Mouse (Mus musculus) right cerebral cortex, postnatal 36 days (tissue): ENCODE results near the gene Nanos3.
A peak's percentile ranks its signal among the peaks of the same experiment; 100 is the strongest.

Experiments used
- DNase-seq, 2 experiments: peaks; one replicate each; pipeline ENCODE4 v3.0.0; 2022; ENCODE audit warnings: low spot score in 2 of 2, mixed read lengths in 1 of 2

The Nanos3 gene

DNA sequence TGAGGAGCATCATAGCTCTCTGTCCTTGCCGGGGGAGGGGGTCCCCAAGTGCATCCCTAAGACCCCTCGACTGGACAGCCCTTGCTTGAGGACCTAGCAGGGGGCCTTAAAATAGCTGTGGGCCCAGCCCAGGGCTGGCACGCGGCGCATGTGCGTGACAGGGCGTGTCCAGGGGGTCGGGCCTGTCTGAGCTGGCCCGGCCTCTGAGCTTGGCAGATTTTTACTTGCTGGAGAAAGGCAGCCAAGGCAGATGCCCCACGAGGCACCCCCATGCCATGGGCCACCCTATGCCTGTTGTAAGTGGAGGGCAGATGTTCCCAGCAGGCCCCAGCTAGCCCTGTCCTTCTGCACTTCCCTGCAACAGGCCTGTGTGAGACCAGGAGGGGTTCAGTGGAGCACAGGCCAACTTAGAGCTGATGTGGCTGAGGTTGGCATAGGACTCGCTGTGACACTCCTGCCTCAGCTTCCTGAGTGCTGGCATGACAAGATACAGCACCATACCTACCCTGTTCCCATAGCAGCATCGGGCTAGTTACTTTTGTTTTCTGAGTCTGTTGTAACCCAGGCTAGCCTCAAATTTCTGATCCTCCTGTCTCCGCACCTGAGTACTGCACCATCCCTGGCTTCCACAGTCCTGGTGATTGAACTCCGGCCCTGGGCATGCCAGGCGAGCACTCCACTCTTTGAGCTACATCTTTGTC, 16.7 kb upstream of the Nanos3 start:
- DNase-seq = no peak

DNA sequence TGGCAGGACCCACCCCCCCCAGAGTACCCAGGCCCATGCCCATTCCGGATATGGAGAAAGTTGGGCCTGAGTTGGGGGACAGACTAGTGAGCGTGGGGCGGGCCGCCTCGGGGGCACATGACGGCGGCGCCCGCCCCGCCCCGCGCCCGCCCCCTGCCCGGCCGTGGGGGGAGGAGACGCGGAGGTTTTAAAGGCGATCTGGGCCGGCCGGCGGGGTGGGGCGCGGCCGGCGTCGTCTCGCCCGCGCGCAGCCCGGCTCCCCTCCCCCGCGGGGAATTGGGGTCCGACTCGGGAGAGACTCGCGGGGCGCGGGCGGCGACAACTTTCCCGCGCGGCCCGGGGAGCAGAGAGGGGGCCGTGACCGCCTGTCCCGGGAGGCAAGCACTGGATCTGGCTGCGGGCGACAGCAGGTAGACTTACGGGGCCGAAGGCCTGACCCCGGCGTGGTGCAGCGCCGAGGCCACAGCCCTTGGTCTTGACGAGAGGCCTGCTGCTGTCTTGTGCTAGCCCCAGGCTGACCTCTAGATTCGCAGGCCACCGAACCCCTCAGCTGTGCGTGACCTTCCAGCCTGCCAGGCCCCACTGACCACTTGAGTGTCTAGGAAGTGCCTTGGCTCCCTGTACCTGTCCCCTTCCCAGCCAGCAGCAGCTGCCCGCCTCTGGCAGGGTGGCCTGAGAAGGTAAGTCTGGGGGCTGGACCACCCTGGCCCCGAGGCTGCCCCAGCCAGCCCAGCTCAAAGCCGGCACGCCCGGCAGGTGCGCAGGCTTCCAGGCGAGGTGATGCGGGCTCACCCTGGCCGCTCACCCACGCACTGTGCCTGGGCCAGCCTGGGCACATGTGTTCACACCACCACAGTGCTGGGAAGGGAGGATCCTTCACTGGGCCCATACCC, 15.9 kb upstream of the Nanos3 start:
- DNase-seq = no peak

DNA sequence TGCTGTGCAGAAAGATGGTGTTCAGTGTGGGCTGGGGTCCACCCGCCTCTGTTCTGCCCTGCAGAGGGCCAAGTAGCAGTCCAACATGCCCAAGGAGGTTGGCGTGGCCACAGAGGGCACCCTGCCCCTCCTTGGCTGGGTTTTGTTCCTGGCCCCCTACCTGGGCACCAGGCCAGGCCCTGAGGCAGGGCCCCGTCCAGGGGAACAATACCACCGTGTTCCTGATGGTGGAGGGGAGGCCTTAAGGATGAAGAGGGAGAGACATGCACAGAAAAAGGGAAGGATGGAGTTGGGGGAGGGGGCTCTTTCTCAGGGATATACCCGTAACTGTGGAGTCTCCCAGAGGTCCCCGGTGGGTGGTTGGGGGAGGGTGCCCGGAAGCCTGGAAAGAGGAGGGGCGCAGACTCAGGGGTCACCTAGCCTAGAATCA, 15.1 kb upstream of the Nanos3 start:
- DNase-seq = no peak

DNA sequence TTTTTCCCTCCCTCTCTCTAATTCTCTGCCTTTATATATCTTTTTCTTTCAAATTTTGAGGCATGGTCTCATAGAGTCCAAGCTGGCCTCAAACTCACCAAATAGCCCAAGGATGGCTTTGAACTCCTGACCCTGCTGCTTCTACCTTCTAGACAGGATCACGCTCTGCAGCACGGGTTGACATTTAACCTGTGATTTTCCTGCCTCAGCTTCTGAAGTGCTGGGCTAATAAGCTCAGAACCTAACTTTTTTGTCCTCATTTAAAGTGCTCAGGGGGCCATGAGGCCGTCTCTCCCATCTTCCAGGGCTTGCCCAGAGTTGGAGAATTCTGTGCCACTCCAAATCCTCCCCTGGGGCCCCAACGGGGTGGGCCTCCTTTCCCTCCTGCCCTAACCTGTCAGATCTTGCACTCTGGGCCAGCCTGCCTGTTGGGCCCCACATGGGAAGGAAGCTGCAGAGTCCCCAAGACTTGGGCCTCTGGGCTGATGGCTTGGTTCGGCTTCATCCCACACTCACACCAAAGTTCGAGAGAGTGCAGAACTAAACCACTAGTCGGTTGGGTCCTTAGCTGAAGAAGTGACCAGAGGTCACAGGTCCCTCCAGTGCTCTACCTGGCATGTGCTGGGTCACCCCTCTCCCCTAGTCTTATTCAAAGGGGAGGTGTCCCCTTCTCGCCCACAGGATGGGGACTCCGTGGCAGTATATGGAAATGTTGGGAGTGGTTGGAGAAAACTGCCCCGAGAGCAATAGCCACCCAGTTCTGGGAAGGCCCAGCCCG, 14.5 kb upstream of the Nanos3 start:
- no peak for DNase-seq

DNA sequence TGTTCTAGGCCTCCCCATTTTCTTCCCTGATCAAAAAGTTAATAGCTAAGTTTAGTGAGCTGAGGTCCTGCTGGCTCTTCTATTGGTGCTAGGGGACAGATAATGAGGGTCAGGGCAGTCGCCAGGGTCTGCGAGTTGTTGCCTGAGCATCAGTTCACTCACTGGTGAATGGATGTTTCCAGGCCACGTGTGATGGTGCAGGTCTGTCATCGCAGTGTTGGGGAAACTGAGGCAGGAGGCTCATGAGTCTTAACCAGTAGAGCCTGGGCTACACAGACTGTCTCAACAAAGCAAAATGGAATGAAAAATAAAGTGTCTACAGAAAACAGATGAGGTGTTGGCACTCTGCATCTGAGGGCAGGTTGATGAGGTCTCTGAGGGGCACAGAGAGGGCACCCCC, 13.9 kb upstream of the Nanos3 start:
- DNase-seq = no peak

DNA sequence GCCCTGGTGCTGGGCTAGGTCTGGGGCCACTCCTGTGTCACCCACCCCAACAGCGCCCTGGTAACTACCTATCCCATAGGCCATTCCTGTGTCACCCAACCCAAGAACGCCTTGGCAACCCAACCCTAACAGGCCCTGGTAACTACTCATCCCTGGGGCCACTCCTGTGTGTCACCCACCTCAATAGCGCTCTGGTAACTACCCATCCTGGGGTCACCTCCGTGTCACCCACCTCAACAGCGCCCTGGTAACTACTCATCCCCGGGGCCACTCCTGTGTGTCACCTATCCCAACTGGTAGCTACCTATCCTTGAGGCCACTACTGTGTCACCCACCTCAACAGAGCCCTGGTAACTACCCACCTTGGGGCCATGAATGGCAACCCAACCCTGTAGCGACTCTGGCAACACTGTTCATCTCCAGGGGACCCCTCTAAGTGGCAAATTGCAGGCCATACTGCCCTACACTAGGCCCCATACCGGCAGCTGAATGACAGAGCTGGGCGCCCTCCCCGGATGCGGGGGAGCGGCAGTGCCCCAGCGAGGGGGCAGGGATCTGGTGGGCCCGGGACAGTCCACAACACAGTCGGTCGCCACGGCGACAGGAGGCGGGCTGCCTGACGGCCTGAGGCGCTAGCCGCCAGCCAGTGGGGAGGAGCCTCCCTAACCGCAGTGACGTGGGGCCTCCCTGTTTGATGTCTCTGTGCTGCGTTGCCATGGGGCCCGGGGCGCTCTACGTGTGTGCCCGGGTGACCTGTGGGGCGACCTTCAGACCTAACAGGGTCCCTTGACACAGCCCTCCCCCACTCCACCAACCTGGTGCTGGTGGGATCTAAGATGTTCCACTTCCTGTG, 13.1 kb upstream of the Nanos3 start:
- peak; percentile 77 to 85 for DNase-seq

DNA sequence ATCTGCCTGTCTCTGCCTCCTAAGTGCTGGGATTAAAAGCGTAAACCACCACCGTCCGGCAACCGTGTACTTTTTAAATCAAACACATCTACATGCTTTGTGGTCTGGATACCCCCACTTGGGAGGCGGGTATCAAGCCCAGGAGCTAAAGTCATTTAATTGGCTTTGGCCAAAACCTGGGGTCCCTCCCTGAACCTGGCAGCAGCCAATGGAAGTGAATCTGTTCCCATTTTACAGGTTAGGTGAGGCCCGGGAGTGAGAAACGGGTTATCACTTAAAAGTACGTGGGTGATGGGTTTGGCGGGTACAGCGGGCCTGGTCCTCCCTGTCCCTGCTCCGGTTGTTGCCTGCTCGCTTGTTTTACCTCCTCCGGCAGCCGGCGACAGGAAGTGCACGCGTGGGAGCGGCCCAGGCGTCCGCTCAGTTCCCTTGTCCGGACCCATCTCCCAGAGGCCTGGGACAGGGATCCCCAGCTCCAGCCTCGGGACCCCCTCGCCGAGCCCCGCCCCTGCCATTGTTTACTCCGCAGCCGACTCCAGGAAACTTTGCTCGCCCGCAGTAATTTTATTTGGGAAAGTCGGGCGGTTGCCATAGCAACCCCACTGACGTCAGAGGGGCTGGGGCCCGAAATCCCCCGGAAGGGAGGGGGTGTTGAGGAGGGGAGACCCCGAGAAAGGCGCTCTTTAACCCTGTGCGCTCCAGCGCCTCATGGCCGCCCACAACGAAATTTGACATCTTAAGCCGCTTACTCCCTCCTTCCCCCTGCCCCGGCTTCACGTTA, 12.3 kb upstream of the Nanos3 start:
- peak in 1 of 2 experiments; percentile 49 for DNase-seq

GRCm38 (mm10) chr8:84194224-84194743, 9.3 kb upstream of the Nanos3 start:
- DNase-seq = no peak

DNA sequence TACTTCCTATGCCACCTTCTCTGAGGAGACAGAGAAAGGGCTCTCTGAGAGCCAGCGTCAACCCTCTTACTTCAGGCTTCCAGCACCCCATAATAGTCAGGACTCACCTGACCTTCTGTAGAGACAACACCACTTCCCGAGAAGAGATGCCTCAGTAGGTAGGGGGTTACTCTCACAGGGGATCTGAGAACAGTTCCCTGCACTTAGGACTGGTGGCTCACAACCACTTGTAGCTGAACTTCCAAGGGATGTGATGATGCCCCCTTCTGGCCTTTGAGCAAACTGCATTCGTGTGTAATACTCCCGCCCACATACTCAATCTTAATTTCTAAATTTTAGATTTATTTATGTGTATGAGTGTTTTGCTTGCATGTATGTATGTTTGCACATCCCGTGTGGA, 8.5 kb upstream of the Nanos3 start:
- no peak for DNase-seq

DNA sequence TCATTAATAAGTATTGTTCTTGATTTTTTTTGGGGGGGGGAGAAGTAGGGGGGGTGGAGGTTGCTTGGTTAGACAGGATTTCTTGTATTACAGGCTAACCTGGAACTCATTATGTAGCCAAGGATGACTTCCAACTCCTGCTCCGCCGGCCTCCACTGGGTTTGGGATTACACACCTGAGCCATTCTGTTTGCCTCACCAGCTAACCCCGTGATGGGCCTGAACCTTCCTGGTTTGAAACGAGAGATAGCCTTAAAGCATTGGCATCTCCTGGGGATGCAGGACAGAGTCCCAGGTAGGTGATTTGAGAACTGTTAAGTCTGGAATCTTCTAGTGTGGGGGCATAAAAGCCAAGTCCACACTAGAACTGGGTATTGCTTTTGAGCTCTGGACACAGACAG, 8.1 kb upstream of the Nanos3 start:
- no peak for DNase-seq

DNA sequence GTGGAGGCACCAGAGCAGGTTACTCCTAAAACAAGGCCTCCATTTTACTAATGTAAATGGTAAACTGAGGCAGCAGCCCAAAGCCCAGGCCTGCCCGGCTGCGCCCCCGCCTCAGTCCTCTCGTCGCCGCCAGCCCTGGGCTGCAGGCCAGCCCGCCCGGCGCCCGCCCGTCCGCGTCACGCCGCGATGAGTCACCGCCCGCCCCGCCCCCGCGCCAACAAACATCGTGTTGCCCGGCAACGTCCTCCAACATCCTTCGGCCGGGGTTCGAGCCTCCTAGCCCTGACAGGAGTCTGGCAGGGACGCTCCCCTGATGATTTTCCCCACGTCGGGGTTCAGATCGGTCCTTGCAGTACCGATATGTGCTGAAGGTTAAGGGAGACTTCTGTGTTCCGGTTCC, 7.5 kb upstream of the Nanos3 start:
- DNase-seq = peak in 1 of 2 experiments; percentile 64

GRCm38 (mm10) chr8:84192023-84192422, 7.0 kb upstream of the Nanos3 start:
- DNase-seq = no peak

DNA sequence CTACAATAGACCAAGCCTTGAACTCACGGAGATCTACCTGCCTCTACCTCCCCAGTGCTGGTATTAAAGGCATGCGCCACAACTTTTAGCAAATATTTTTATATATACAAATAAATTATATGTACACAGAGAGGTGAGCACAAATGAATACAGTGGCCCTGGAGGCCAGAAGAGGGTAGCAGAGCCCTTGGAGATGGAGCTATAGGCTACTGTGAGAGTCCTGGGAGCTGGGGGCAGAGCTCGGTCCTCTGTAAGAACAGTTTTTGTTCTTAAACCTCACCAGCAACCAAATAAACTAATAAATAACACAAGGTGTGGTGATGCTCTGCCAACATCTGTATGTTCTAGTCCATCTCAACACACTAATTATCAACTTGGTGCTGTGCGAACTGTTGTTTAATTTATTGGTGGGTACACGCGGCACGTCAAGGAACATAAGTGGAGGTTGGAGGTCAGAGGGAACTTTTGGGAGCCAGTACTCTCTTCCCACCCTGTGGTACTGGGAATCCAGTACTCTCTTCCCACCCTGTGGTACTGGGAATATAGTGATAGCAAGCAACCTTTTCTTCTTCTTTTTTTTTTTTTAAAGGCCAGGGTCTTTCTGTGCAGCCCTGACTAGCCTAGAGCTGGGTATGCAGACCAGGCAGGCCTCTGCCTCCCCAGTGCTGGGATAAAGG, 5.3 kb upstream of the Nanos3 start:
- no peak for DNase-seq

DNA sequence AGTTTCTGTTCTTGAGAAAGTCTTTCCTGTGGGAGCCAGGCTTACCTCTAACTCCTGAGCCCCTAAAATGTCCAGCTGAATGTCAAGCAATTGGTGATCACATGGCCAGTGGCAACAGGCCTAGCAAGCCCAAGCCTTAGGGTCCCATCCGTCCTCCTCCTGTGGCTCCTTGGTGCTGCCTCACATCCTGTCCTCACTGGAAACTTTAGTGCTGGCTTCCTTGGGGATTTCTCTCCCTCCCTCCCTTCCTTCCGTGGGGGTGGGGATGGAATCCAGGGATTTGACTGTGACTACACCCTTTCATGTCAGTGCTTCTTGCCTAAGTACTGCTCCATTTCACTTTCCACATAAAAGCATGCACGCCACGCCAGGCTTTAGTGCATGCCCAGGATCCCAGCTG, 4.6 kb upstream of the Nanos3 start:
- no peak for DNase-seq

GRCm38 (mm10) chr8:84188671-84189070, 3.7 kb upstream of the Nanos3 start:
- no peak for DNase-seq

GRCm38 (mm10) chr8:84187065-84187755, 2.2 kb upstream of the Nanos3 start:
- no peak for DNase-seq

DNA sequence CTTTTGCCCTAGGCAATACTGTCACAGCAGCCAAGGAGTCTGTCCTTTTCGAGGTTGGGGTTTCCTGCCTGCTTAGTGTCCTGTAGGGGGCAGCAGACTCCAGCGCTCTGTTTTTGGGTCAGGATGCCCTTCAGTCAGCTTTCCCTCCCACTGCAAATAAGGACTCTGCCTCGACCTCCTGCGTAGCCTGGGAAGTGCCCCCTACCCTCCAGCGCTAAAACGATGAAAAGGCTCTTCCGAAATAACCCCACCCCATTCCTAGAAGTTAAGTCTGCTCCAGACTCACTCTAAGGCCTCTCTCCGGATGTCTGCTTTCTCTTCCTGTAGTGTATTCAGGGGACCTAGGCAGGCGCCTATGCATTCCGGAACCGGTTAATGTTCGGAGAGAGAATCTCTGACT, 1.5 kb upstream of the Nanos3 start:
- DNase-seq = peak in 1 of 2 experiments; percentile 63

- no peak for DNase-seq
These were observed 653 bp downstream of the Nanos3 start for GRCm38 (mm10) chr8:84184085-84185043.
